Mouse (Mus musculus): Measurements from ENCODE around the gene Ntm. TPM values are rescaled to one million over a fixed set of nuclear protein-coding genes. Genes with fewer than 3 reads are reported as not detected.

The Ntm gene
- total and polyA plus RNA-seq, 3 experiments: 0.15 to 0.98 (median 0.55) TPM

GRCm38 (mm10) chr9:29319197-29319596 is 643.7 kb downstream of the Ntm start:
- no peak for DNase-seq

DNA sequence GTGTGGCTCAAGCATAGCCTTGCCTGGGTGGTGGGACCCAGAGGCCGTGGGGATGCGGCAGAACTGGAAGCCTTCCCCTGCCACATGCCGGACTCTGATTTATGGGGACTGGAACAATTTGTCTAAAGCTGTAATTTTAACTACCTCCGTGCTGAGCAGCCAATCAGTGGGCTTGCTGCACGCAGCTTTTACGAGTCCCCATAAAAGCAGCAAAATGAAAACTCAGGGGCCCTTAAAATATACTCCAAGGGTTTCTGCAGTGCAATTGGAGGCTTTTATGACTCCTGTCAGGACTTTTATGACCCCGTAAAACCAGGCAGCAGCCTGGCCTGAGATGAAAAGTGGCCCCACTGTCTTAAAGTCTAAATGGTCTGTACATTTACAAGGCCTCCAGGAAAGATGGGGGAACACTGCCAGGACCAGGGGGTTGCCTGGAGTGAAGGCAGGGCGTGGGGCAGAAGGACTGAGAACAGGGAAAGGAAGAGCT is 644.2 kb downstream of the Ntm start:
- DNase-seq: no peak

DNA sequence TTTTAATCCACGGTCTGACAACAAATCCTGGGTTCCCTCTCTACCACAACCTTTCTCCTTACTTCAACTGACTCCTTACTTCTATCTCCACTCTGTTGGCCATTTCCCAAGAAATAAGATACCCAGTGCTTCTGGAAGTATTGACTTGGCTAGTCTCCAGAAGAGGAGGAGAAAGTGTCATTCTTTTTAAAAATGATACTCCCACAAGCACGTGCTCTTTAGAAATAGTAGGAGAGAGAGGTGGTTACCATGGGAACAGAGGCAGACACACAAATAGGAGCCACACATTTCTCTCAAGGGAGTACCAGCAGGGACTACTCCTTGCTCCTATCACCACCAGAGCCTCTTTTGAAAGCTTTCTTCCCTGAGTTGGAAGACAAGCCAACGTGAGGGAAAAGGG is 645.3 kb downstream of the Ntm start:
- DNase-seq: peak; percentile 2

- no peak for DNase-seq
These were observed 647.1 kb downstream of the Ntm start for GRCm38 (mm10) chr9:29315842-29316241.

DNA sequence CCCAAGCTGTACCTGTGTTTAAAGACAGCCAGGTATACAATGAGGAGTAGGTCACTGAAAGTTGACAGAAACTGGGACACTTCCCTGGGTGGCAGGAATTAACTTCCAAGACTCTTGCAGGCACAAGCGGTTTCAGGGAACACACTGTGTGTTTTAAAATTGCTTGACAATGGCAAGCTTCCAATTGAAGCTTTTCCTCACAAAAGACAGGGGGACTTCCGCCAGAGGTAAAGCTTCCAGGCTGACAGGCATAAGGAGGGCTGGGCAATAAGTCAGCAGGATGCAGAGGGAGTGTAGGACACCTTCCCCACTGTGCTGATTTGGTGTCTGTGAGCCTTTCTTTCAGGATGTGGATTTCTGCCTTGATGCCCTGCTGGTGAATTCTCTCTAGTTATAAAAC is 656.0 kb downstream of the Ntm start:
- DNase-seq: no peak

DNA sequence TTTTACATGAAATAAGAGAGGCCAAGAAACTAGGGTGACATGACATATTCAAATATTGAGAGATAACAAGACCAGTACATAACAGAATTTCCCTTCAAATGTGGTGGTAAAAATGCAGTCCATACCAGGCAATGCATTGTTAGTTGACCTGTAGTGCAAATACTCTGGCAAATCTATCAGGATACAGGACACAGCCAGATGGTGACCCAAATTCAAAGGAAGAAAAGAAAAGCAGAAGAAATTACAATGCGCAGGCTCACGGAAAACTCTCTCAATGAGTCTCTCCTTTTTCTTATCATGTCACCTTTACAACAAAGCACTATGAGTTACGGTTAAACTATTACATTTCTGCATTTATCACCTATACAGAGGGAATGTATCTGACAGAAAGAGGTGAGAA is 664.6 kb downstream of the Ntm start:
- no peak for DNase-seq

- DNase-seq: no peak
These were observed 666.2 kb downstream of the Ntm start for GRCm38 (mm10) chr9:29296752-29297151.

DNA sequence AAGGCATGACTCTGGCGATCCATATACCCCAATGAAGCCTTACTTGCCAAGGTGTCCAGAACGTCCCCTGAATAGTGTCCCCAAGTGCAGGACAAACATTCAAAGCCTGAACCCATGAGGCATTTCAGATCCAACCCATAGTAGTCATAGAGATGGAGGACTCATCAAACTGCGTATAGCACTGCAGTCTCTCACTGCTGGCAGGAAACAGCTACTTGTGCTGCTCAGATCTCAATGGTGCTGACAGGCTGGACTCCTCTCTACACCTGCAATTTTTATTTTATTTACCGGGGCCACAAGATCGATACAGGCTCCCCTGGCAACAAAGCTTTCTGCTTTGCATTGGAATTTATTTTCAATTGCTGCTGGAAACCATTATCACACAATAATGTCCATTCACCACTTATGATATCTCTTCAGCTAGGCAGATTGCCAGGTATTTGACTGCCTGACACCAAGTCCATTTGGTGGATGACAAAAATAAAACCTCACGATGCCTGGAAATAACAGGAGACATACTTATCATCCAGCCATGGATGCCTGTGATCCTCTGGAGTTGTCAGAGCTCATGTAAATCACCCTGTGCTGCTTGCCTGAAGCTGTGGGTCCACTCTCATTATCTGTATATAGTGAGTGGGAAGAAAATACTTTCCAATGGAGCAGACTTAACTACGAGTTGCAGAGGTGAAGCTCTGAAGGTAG is 674.8 kb downstream of the Ntm start:
- DNase-seq: no peak

DNA sequence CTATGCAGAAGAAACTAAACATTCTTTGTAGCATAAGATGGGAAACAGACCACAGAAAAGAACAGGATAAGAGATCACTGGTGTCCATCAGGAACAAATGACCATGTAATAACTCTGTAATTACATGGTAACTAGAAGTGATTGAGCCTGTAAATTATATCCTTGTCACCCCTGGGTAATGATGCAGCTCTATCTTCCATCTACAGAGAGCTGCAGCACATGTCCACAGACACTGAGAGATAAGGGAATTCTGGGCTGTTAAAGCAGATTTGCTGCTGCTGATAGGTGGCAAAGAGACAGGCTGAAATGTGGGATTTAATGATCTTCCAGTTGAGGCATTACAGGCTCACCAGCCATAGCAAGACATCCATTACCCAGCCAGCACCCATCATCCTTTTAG is 677.8 kb downstream of the Ntm start:
- DNase-seq: no peak

- DNase-seq: no peak
These were observed 690.1 kb downstream of the Ntm start for GRCm38 (mm10) chr9:29272861-29273260.

- DNase-seq: no peak
These were observed 693.0 kb downstream of the Ntm start for GRCm38 (mm10) chr9:29269988-29270387.

GRCm38 (mm10) chr9:29269277-29269646 is 693.7 kb downstream of the Ntm start:
- DNase-seq: no peak

GRCm38 (mm10) chr9:29268583-29269276 is 694.2 kb downstream of the Ntm start:
- DNase-seq: no peak

GRCm38 (mm10) chr9:29267663-29268062 is 695.3 kb downstream of the Ntm start:
- no peak for DNase-seq

DNA sequence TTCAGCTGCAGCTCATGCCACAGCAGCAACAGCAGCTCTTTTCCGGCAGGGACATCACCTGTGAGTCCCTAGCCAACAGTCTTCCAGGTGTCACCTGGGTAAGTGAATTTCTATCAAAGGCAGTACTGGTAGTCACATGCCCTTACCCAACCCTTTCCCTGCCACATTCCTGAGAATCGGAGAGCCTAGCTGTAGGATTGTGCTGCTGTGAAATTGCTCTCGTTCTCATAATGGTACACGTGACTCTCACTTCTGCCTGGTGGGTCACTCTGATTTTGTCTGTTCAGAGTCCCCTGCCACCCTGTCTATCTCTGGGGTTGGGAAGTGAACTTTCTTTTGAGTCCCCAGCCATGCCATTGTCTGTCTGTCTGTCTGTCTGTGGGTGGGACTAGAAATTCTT is 697.8 kb downstream of the Ntm start:
- DNase-seq: no peak

GRCm38 (mm10) chr9:29262836-29263235 is 700.1 kb downstream of the Ntm start:
- no peak for DNase-seq

- peak; percentile 51 for DNase-seq
These were observed 710.1 kb downstream of the Ntm start for GRCm38 (mm10) chr9:29252866-29253265.

- no peak for DNase-seq
These were observed 712.1 kb downstream of the Ntm start for GRCm38 (mm10) chr9:29250813-29251212.

GRCm38 (mm10) chr9:29247812-29248211 is 715.1 kb downstream of the Ntm start:
- DNase-seq: no peak

- no peak for DNase-seq
These were observed 718.9 kb downstream of the Ntm start for GRCm38 (mm10) chr9:29244006-29244405.

DNA sequence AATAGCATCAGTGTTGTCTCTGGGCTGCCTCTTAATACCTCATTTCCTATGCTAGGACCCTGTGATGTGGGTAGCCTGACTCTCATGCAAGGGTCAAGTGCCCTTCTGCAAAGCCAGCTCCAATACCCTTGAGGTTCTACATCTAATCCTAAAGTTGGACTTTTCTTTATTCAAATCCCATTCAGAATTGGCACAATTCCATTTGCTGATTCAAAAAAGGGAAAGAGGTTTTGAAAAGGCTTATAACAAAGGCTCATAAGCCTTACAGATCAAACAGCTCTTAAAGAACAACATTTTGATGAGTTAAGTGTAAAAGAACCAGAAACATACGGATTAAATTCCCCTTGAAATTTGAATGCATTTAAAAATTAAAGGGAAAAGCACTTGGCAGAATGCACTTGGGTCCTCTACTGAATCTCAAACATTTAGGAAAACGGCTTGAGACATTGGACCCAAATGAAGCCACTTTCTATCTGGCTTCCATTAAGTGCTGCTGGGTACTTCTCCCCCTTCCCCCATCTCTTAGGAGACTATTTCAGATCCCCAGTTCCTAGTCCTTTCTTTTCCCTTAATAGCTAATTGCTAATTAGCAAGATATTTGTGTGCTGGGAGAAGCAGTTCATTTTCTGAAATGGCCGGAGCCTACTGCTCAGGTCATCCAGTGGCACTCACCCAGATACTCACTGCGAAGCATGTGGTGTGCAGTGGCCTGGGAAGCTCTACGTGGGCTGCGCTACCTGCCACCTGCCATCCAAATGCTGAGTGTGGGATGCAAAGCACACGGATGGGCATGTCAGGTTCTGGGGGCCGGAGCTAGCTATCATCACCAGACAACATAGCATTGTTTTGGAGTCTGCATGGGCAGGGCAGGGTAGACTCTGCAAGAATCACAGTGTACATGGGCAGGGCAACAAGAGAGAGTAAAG is 720.2 kb downstream of the Ntm start:
- no peak for DNase-seq

GRCm38 (mm10) chr9:29240797-29241196 is 722.1 kb downstream of the Ntm start:
- no peak for DNase-seq

- no peak for DNase-seq
These were observed 724.0 kb downstream of the Ntm start for GRCm38 (mm10) chr9:29238973-29239372.

Data from adrenal gland, adult 2 months (tissue).